Mouse (Mus musculus) hindbrain, embryonic 16.5 days (tissue): Measurements from ENCODE around the gene Hist2h3c1. TPM values are rescaled to one million over a fixed set of nuclear protein-coding genes. Genes with fewer than 3 reads are reported as not detected.
"Not testable (repeated sequence)": the region's sequence is repeated elsewhere in the genome, so short reads cannot be mapped to it uniquely, and the experiment has no call there.

Experiments used
- ATAC-seq: fragments of 200-750 bp; cut with Nextera tagmentation; 2 replicates; pipeline ENCODE4 v1.8.0; 2017; ENCODE audit warnings: moderate TSS enrichment, moderate library complexity
- H3K27ac ChIP-seq: fragments of 300-500 bp; sonication (generic); 2 replicates; pipeline ENCODE4 v1.5.1; 2014; ENCODE audit warnings: low read depth, mild to moderate bottlenecking, control low read depth, low read length, moderate library complexity
- H3K27me3 ChIP-seq: fragments of 300-500 bp; sonication (generic); replicated peaks from 2 replicates; pipeline ENCODE4 v1.6.1; 2014; ENCODE audit warnings: low read length; ENCODE audit not compliant: control insufficient read depth, insufficient read depth
- H3K36me3 ChIP-seq: fragments of 300-500 bp; sonication (generic); 2 replicates; pipeline ENCODE4 v1.6.1; 2014; ENCODE audit warnings: mild to moderate bottlenecking, low read length, moderate library complexity, mixed read lengths; ENCODE audit not compliant: control insufficient read depth, insufficient read depth
- H3K4me1 ChIP-seq: fragments of 300-500 bp; sonication (generic); 2 replicates; pipeline ENCODE4 v1.6.1; 2014; ENCODE audit warnings: low read depth, low read length; ENCODE audit not compliant: control insufficient read depth, insufficient read depth
- H3K4me2 ChIP-seq: fragments of 300-500 bp; sonication (generic); 2 replicates; pipeline ENCODE4 v1.6.1; 2014; ENCODE audit warnings: mild to moderate bottlenecking, low read length, control low read depth, moderate library complexity
- H3K4me3 ChIP-seq: fragments of 300-500 bp; sonication (generic); 2 replicates; pipeline ENCODE4 v1.5.1; 2014; ENCODE audit warnings: mild to moderate bottlenecking, low read length, control low read depth, moderate library complexity
- H3K9ac ChIP-seq: fragments of 300-500 bp; sonication (generic); 2 replicates; pipeline ENCODE4 v1.6.1; 2014; ENCODE audit warnings: low read depth, mild to moderate bottlenecking, control low read depth, low read length, moderate library complexity
- H3K9me3 ChIP-seq: fragments of 300-500 bp; sonication (generic); 2 replicates; pipeline ENCODE4 v1.6.1; 2014; ENCODE audit warnings: mild to moderate bottlenecking, low read length, moderate library complexity; ENCODE audit not compliant: control insufficient read depth
- WGBS: fragments of 180-500 bp; shearing (Covaris S2); extraction: QIAGEN DNeasy Blood & Tissue Kit; methylation state at CpG from one replicate; pipeline ENCODE4 v1.1.7; 2014; 5-methylcytosine and 5-hydroxymethylcytosine counted together
- polyA plus RNA-seq: library from polyadenylated mRNA; unstranded; fragments of >200 nt; fragmentation: Nextera tagmentation; extraction: Ambion mirVana; gene quantifications from 2 replicates; pipeline ENCODE4 v1.2.1, GENCODE M21; 2015

The Hist2h3c1 gene
- polyA plus RNA-seq, 1 experiment from 2014 or later, result 0.21 TPM

GRCm38 (mm10) chr3:96263558-96264403, 17.3 kb downstream of the Hist2h3c1 start:
- ATAC-seq, result peak; percentile 32; the same call in 1 of the 2 replicates
- WGBS, result 3% methylated on average over 27 of the region's 27 CpGs

GRCm38 (mm10) chr3:96264404-96264949, 18.0 kb downstream of the Hist2h3c1 start:
- 72% methylated on average over 7 of the region's 7 CpGs for WGBS
- ATAC-seq, result no peak
- Histone ChIP-seq H3K4me3 (no peak overlapping the region), H3K36me3 (no peaks in the 10 kb centered on the region), H3K4me1 (peaks cover 21% of the 10 kb centered on the region), H3K9ac (peak overlapping the region; percentile 66), H3K4me2 (peak overlapping the region; percentile 84), H3K9me3 (no peaks in the 10 kb centered on the region), H3K27me3 (no peaks in the 10 kb centered on the region), H3K27ac (peak overlapping the region; percentile 84)

More at GRCm38 (mm10) chr3:96263558-96264403, 17.3 kb downstream of the Hist2h3c1 start:
- Histone ChIP-seq H3K9ac (peak overlapping the region; percentile 66), H3K4me3 (peak overlapping the region; percentile 65), H3K9me3 (no peaks in the 10 kb centered on the region), H3K36me3 (no peaks in the 10 kb centered on the region), H3K27me3 (no peaks in the 10 kb centered on the region), H3K4me2 (peak overlapping the region; percentile 84), H3K27ac (peak overlapping the region; percentile 84), H3K4me1 (peaks cover 21% of the 10 kb centered on the region)

- Histone ChIP-seq H3K27me3 (no peaks in the 10 kb centered on the region), H3K27ac (no peak overlapping the region), H3K4me1 (peaks cover 21% of the 10 kb centered on the region), H3K4me3 (no peak overlapping the region), H3K9me3 (no peaks in the 10 kb centered on the region), H3K4me2 (no peak overlapping the region), H3K36me3 (no peaks in the 10 kb centered on the region), H3K9ac (no peak overlapping the region)
- 93% methylated on average over 8 of the region's 8 CpGs for WGBS
- ATAC-seq, result no peak
Measured at GRCm38 (mm10) chr3:96266132-96266710, 19.7 kb downstream of the Hist2h3c1 start.

GRCm38 (mm10) chr3:96267541-96267940, 21.1 kb downstream of the Hist2h3c1 start:
- Histone ChIP-seq H3K9me3 (no peaks in the 10 kb centered on the region), H3K4me3 (no peak overlapping the region), H3K36me3 (no peaks in the 10 kb centered on the region), H3K4me1 (peaks cover 12% of the 10 kb centered on the region), H3K9ac (no peak overlapping the region), H3K4me2 (no peak overlapping the region; the same call in 1 of the 2 replicates), H3K27ac (peak overlapping the region; percentile 18; the same call in 1 of the 2 replicates), H3K27me3 (no peaks in the 10 kb centered on the region)
- 83% methylated on average over 4 of the region's 4 CpGs for WGBS
- no peak for ATAC-seq

- peak within 1 kb of the TSS; percentile 59 for H3K9ac ChIP-seq
- peak; percentile 79 for ATAC-seq
- peak within 1 kb of the TSS; percentile 95 for H3K4me2 ChIP-seq
- H3K36me3 ChIP-seq, result no peaks in the 10 kb centered on the region
- 20% methylated on average over 28 of the region's 30 CpGs for WGBS
- peaks cover 12% of the 10 kb centered on the region for H3K4me1 ChIP-seq
- H3K4me3 ChIP-seq, result peak within 1 kb of the TSS; percentile 59
- H3K27ac ChIP-seq, result peak within 1 kb of the TSS; percentile 93
- no peaks in the 10 kb centered on the region for H3K27me3 ChIP-seq
- no peaks in the 10 kb centered on the region for H3K9me3 ChIP-seq
Measured at GRCm38 (mm10) chr3:96268051-96268775, 21.7 kb downstream of the Hist2h3c1 start, which contains the start of gene Hist2h3b. Hist2h3b (plus strand) TSS chr3:96268654.

GRCm38 (mm10) chr3:96268776-96269378, 22.4 kb downstream of the Hist2h3c1 start:
- Histone ChIP-seq H3K4me2 (peak overlapping the region; percentile 95), H3K4me3 (peak overlapping the region; percentile 59), H3K27ac (peak overlapping the region; percentile 93), H3K4me1 (peaks cover 10% of the 10 kb centered on the region), H3K9ac (peak overlapping the region; percentile 59)
- peak; percentile 35 for ATAC-seq
- 0% methylated on average over 11 of the region's 44 CpGs for WGBS
- not testable (repeated sequence) for H3K36me3 ChIP-seq, H3K9me3 ChIP-seq, H3K27me3 ChIP-seq

- peak; percentile 96 for ATAC-seq
- peak within 1 kb of the TSS; percentile 59 for H3K4me3 ChIP-seq
- peak within 1 kb of the TSS; percentile 73 for H3K9ac ChIP-seq
- H3K27ac ChIP-seq, result peak within 1 kb of the TSS; percentile 93
- WGBS, result under 1% methylated on average over 45 of the region's 45 CpGs
- no peaks in the 10 kb centered on the region for H3K36me3 ChIP-seq
- no peaks in the 10 kb centered on the region for H3K9me3 ChIP-seq
- peak within 1 kb of the TSS; percentile 95 for H3K4me2 ChIP-seq
- no peaks in the 10 kb centered on the region for H3K27me3 ChIP-seq
- peaks cover 5% of the 10 kb centered on the region; the same call in 1 of the 2 replicates for H3K4me1 ChIP-seq
Measured at GRCm38 (mm10) chr3:96269511-96270474, 23.3 kb downstream of the Hist2h3c1 start, which contains the start of gene Hist2h2bb. Hist2h2bb (plus strand) TSS chr3:96269752.
